In genomic region chrX:130866506-130866905, GRCm38 (mm10) we compare ENCODE assay signal across 14 mouse cellular contexts.
"Had no signal": no experiment of that assay in that cellular context is flagged by ENCODE, and none has a peak within 500 bp of the region (broad histone marks: within the 10 kb centered on the region; RNA-seq: fewer than 3 reads in every experiment).

No protein-coding gene starts in this region.

- DNase-seq: lung, adult 18-20 months; lung, embryonic 14.5 days; lung, postnatal 10 days; lung, postnatal 4 days; midbrain, embryonic 14.5 days; retina, postnatal 1 day; right cerebral cortex, adult 18-20 months; right cerebral cortex, postnatal 25 days; right cerebral cortex, postnatal 4 days; spleen, adult 18-20 months; thymus, adult 18-20 months; thymus, postnatal 14 days; thymus, postnatal 36 days had no signal

- ATAC-seq: midbrain, embryonic 16.5 days had no signal
